ENCODE assay signal across 25 mouse cellular contexts in the genomic region with DNA sequence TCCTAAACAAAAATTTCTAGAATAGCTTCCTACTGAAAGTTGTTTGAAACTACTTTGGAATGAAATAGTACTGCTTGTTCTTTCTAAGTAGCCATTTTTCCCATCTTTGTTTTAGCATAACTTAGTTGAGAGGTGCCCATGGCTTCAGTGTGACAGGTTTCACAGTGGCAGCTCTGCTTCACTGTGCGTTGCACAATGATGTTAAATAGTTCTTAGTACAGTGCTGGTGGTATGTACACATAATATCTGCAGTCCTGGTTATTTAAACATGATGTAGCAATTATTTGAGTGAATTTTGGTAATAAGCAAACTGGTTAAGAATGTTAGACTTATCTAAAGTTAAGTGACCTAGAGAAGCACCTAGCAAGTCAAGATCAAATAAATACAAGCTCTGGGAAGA.
"Had no signal": no experiment of that assay in that cellular context is flagged by ENCODE, and none has a peak within 500 bp of the region (broad histone marks: within the 10 kb centered on the region; RNA-seq: fewer than 3 reads in every experiment).

No protein-coding gene starts in this region.

- H3K4me3 ChIP-seq: heart, embryonic 13.5 days; heart, embryonic 15.5 days; hindbrain, embryonic 13.5 days; hindbrain, embryonic 15.5 days; kidney, embryonic 15.5 days; limb, embryonic 13.5 days; limb, embryonic 15.5 days had no signal

- H3K27me3 ChIP-seq: heart, embryonic 13.5 days; heart, embryonic 15.5 days; hindbrain, embryonic 13.5 days; hindbrain, embryonic 15.5 days; kidney, embryonic 15.5 days; limb, embryonic 13.5 days; limb, embryonic 15.5 days had no signal

- H3K4me2 ChIP-seq: heart, embryonic 11.5 days; heart, embryonic 13.5 days; heart, embryonic 15.5 days; hindbrain, embryonic 13.5 days; hindbrain, embryonic 15.5 days; kidney, embryonic 15.5 days; limb, embryonic 13.5 days; limb, embryonic 15.5 days had no signal

- DNase-seq: forebrain, postnatal 0 days; gastrocnemius, postnatal 14 days; gastrocnemius, postnatal 36 days; heart, adult 18-20 months; heart, postnatal 14 days; heart, postnatal 36 days; kidney, adult 11 months; kidney, adult 2 months; kidney, adult 9 months; kidney, postnatal 14 days; kidney, postnatal 36 days; layer of hippocampus, adult 9-11 months; layer of hippocampus, postnatal 36 days; left cerebral cortex, postnatal 4 days had no signal

- H3K9ac ChIP-seq: forebrain, postnatal 0 days; heart, embryonic 13.5 days; heart, embryonic 15.5 days; hindbrain, embryonic 13.5 days; hindbrain, embryonic 15.5 days; kidney, embryonic 15.5 days; limb, embryonic 13.5 days; limb, embryonic 15.5 days had no signal

- H3K4me1 ChIP-seq: hindbrain, embryonic 13.5 days; hindbrain, embryonic 15.5 days; kidney, embryonic 15.5 days; limb, embryonic 15.5 days had no signal

- ATAC-seq: forebrain, postnatal 0 days; hindbrain, postnatal 0 days; intestine, embryonic 16.5 days had no signal

- H3K27ac ChIP-seq: heart, embryonic 13.5 days; heart, embryonic 15.5 days; hindbrain, embryonic 13.5 days; hindbrain, embryonic 15.5 days; hindbrain, postnatal 0 days; kidney, embryonic 15.5 days; kidney, postnatal 0 days; limb, embryonic 13.5 days; limb, embryonic 15.5 days had no signal

- H3K9me3 ChIP-seq: heart, embryonic 13.5 days; heart, embryonic 15.5 days; hindbrain, embryonic 13.5 days; hindbrain, embryonic 15.5 days; kidney, embryonic 15.5 days; limb, embryonic 13.5 days; limb, embryonic 15.5 days had no signal
